ENCODE assay signal across 26 mouse cellular contexts in genomic region chrX:112778434-112778833, GRCm38 (mm10).
DNase-seq lines count a peak whose midpoint lies in the region; ATAC-seq and TF ChIP-seq lines count a peak whose summit lies in the region.
"Had no signal": no experiment of that assay in that cellular context is flagged by ENCODE, and none has a peak within 500 bp of the region (broad histone marks: within the 10 kb centered on the region; RNA-seq: fewer than 3 reads in every experiment).

No protein-coding gene starts in this region.

- no peaks in the 10 kb centered on the region for H3K36me3 ChIP-seq in lung, embryonic 16.5 days (ENCODE audit: control insufficient read depth, insufficient read depth, low read length)
- H3K36me3 ChIP-seq in lung, postnatal 0 days (ENCODE audit: insufficient read depth, low read length): no peaks in the 10 kb centered on the region
- no peaks in the 10 kb centered on the region for H3K36me3 ChIP-seq in neural tube, embryonic 15.5 days
- H3K36me3 ChIP-seq: embryonic facial prominence, embryonic 13.5 days; embryonic facial prominence, embryonic 15.5 days; forebrain, embryonic 10.5 days; forebrain, embryonic 12.5 days had no signal

- 38% methylated on average over 1 of the region's 1 CpGs for WGBS in lung, embryonic 16.5 days
- WGBS in lung, postnatal 0 days: 43% methylated on average over 1 of the region's 1 CpGs
- 74% methylated on average over 1 of the region's 1 CpGs for WGBS in neural tube, embryonic 15.5 days

- TF ChIP-seq EP300 in lung, postnatal 0 days (IDR thresholded peaks at IDR 0.05): no peak

- peak; percentile 2 to 8 for DNase-seq in lung, adult 18-20 months
- DNase-seq in lung, postnatal 14 days: no peak
- DNase-seq in lung, postnatal 10 days: no peak
- DNase-seq in lung, postnatal 0 days (ENCODE audit: low spot score): peak; percentile 24
- DNase-seq in lung, postnatal 36 days: peak; percentile 16
- no peak for DNase-seq in left cerebral cortex, postnatal 10 days (ENCODE audit: extremely low spot score in 1 of 2, low spot score in 2 of 2)
- DNase-seq: adrenal gland, adult 8-10 months; adrenal gland, postnatal 14 days; adrenal gland, postnatal 36 days; cerebellum, adult 11-12 months; cerebellum, adult 2 months; cerebellum, adult 9-10 months; cerebellum, postnatal 10 days; cerebellum, postnatal 25 days; embryo, embryonic 11 days had no signal

- no peaks in the 10 kb centered on the region for H3K9me3 ChIP-seq in lung, embryonic 16.5 days (ENCODE audit: control insufficient read depth, low read length)
- no peaks in the 10 kb centered on the region for H3K9me3 ChIP-seq in lung, postnatal 0 days (ENCODE audit: low read length)
- H3K9me3 ChIP-seq in neural tube, embryonic 15.5 days (replicated peaks): no peaks in the 10 kb centered on the region
- H3K9me3 ChIP-seq: embryonic facial prominence, embryonic 13.5 days; embryonic facial prominence, embryonic 15.5 days; forebrain, embryonic 10.5 days; forebrain, embryonic 12.5 days had no signal

- H3K27me3 ChIP-seq in lung, embryonic 16.5 days (ENCODE audit: control insufficient read depth, insufficient read depth, low read depth, low read length): no peaks in the 10 kb centered on the region
- no peaks in the 10 kb centered on the region for H3K27me3 ChIP-seq in lung, postnatal 0 days (replicated peaks; ENCODE audit: insufficient read depth, low read length)
- no peaks in the 10 kb centered on the region for H3K27me3 ChIP-seq in neural tube, embryonic 15.5 days (replicated peaks)
- H3K27me3 ChIP-seq: embryonic facial prominence, embryonic 13.5 days; embryonic facial prominence, embryonic 15.5 days; forebrain, embryonic 12.5 days had no signal

- no peak overlapping the region for H3K27ac ChIP-seq in lung, embryonic 16.5 days (ENCODE audit: low read length)
- H3K27ac ChIP-seq in lung, postnatal 0 days (ENCODE audit: low read length): no peak overlapping the region
- no peak overlapping the region for H3K27ac ChIP-seq in neural tube, embryonic 15.5 days (replicated peaks)
- H3K27ac ChIP-seq: embryonic facial prominence, embryonic 13.5 days; embryonic facial prominence, embryonic 15.5 days; forebrain, embryonic 10.5 days; forebrain, embryonic 12.5 days had no signal

- intact Hi-C loops in left cerebral cortex, postnatal 10 days (cut with DNase I): no loop called here

- H3K4me2 ChIP-seq in lung, embryonic 16.5 days (ENCODE audit: low read depth, low read length): no peak overlapping the region
- no peak overlapping the region for H3K4me2 ChIP-seq in lung, postnatal 0 days (replicated peaks; ENCODE audit: low read depth, low read length)
- no peak overlapping the region for H3K4me2 ChIP-seq in neural tube, embryonic 15.5 days
- H3K4me2 ChIP-seq: embryonic facial prominence, embryonic 13.5 days; embryonic facial prominence, embryonic 15.5 days; forebrain, embryonic 12.5 days had no signal

- peak; percentile 67; the same call in 1 of the 2 replicates for ATAC-seq in lung, embryonic 16.5 days (ENCODE audit: low read depth)
- peak; percentile 69 for ATAC-seq in lung, postnatal 0 days
- no peak for ATAC-seq in neural tube, embryonic 15.5 days (ENCODE audit: low FRiP score)
- ATAC-seq: activated CD4-positive, CD25-positive, alpha-beta regulatory T cell, adult 4 months; forebrain, embryonic 14.5 days; forebrain, embryonic 16.5 days; Patski had no signal

- H3K4me3 ChIP-seq in lung, embryonic 16.5 days (ENCODE audit: low read length): no peak overlapping the region
- H3K4me3 ChIP-seq in lung, postnatal 0 days (ENCODE audit: low read depth, low read length): no peak overlapping the region
- no peak overlapping the region for H3K4me3 ChIP-seq in neural tube, embryonic 15.5 days (replicated peaks)
- H3K4me3 ChIP-seq: embryonic facial prominence, embryonic 13.5 days; embryonic facial prominence, embryonic 15.5 days; erythroblast, embryonic 14.5 days; forebrain, embryonic 10.5 days; forebrain, embryonic 12.5 days had no signal

- H3K4me1 ChIP-seq in lung, embryonic 16.5 days (replicated peaks; ENCODE audit: control insufficient read depth, insufficient read depth, low read length): no peaks in the 10 kb centered on the region
- no peaks in the 10 kb centered on the region for H3K4me1 ChIP-seq in lung, postnatal 0 days (ENCODE audit: insufficient read depth, low read depth, low read length)
- no peaks in the 10 kb centered on the region for H3K4me1 ChIP-seq in neural tube, embryonic 15.5 days
- H3K4me1 ChIP-seq: embryonic facial prominence, embryonic 13.5 days; embryonic facial prominence, embryonic 15.5 days; forebrain, embryonic 10.5 days; forebrain, embryonic 12.5 days had no signal

- H3K9ac ChIP-seq in lung, embryonic 16.5 days (ENCODE audit: low read length): no peak overlapping the region
- no peak overlapping the region for H3K9ac ChIP-seq in lung, postnatal 0 days (replicated peaks; ENCODE audit: low read depth)
- H3K9ac ChIP-seq in neural tube, embryonic 15.5 days (replicated peaks): no peak overlapping the region
- H3K9ac ChIP-seq: embryonic facial prominence, embryonic 13.5 days; embryonic facial prominence, embryonic 15.5 days; forebrain, embryonic 12.5 days had no signal

- TF ChIP-seq CTCF in lung, postnatal 0 days (IDR thresholded peaks at IDR 0.05): no peak

Comparison
In these comparisons a context has a peak if more than half of its experiments do, and no peak if none do; other contexts are left out.
1. DNase-seq: peak in lung, adult 18-20 months (2 of 2), lung, postnatal 0 days (single experiment) and lung, postnatal 36 days (single experiment); none in lung, postnatal 14 days (single experiment), lung, postnatal 10 days (single experiment) and left cerebral cortex, postnatal 10 days (0 of 2).